Comparison of ENCODE assay signal across 8 mouse cellular contexts in genomic region chr3:109339941-109340273, GRCm38 (mm10). TPM values are rescaled to one million over a fixed set of nuclear protein-coding genes. Genes with fewer than 3 reads are reported as not detected.
A peak's percentile ranks its signal among the peaks of the same experiment; 100 is the strongest.
DNase-seq lines count a peak whose midpoint lies in the region; ATAC-seq and TF ChIP-seq lines count a peak whose summit lies in the region.

No protein-coding gene starts in this region.

- H3K27ac ChIP-seq in limb, embryonic 12.5 days: peak overlapping the region; percentile 76
- H3K27ac ChIP-seq in midbrain, embryonic 11.5 days (ENCODE audit: low read depth, low read length): peak overlapping the region; percentile 73
- no peak overlapping the region for H3K27ac ChIP-seq in small intestine, adult 2 months (ENCODE audit: insufficient read depth, low read depth, low read length)

- no peaks in the 10 kb centered on the region for H3K36me3 ChIP-seq in limb, embryonic 12.5 days
- H3K36me3 ChIP-seq in midbrain, embryonic 11.5 days (ENCODE audit: control insufficient read depth, insufficient read depth, low read length): no peaks in the 10 kb centered on the region
- H3K36me3 ChIP-seq in small intestine, adult 2 months (ENCODE audit: control insufficient read depth, insufficient read depth, low read length): no peaks in the 10 kb centered on the region

- H3K9ac ChIP-seq in limb, embryonic 12.5 days (replicated peaks): peak overlapping the region; percentile 69; the same call in 1 of the 2 replicates
- peak overlapping the region; percentile 74 for H3K9ac ChIP-seq in midbrain, embryonic 11.5 days (ENCODE audit: low read length)

- under 1% methylated on average over 9 of the region's 9 CpGs for WGBS in limb, embryonic 12.5 days
- WGBS in midbrain, embryonic 11.5 days: 1% methylated on average over 9 of the region's 9 CpGs
- 3% methylated on average over 9 of the region's 9 CpGs for WGBS in small intestine, adult 2 months

- TF ChIP-seq CTCF in small intestine, adult 2 months (IDR thresholded peaks at IDR 0.05; ENCODE audit: extremely low read depth, insufficient read length, insufficient replicate concordance, low read depth, low read length): no peak

- 0 out of 2 replicates have a peak, but pooled peaks have one; percentile 18 for ATAC-seq in limb, embryonic 12.5 days (ENCODE audit: insufficient number of reproducible peaks, insufficient read depth, low FRiP score, low TSS enrichment, low read depth)
- no peak; the same call in none of the 2 replicates for ATAC-seq in midbrain, embryonic 11.5 days (ENCODE audit: low FRiP score)

- peak; percentile 19 to 46 for DNase-seq in spleen, adult 18-20 months
- no peak for DNase-seq in spleen, adult 12 weeks (ENCODE audit: low spot score)
- DNase-seq in embryo, embryonic 10 days (ENCODE audit: low spot score): peak; percentile 82
- DNase-seq in gastrocnemius, postnatal 25 days: peak; percentile 34
- DNase-seq in induced T-regulatory cell, adult 2 months (ENCODE audit: low read depth): peak; percentile 86
- DNase-seq in midbrain, embryonic 11.5 days (ENCODE audit: low spot score, missing footprints): peak; percentile 96

- peak overlapping the region; percentile 86 for H3K4me2 ChIP-seq in limb, embryonic 12.5 days
- H3K4me2 ChIP-seq in midbrain, embryonic 11.5 days: peak overlapping the region; percentile 77

- TF ChIP-seq POLR2A in small intestine, adult 2 months (IDR thresholded peaks at IDR 0.05; ENCODE audit: low read depth, low read length): no peak

- H3K4me1 ChIP-seq in limb, embryonic 12.5 days (replicated peaks): peaks cover 11% of the 10 kb centered on the region; the same call in 1 of the 2 replicates
- 0 out of 2 replicates have a peak, but pooled peaks cover 2% of the 10 kb centered on the region for H3K4me1 ChIP-seq in midbrain, embryonic 11.5 days (ENCODE audit: control insufficient read depth, insufficient read depth, low read length)
- H3K4me1 ChIP-seq in small intestine, adult 2 months (ENCODE audit: control insufficient read depth, insufficient read depth, insufficient read length, low read length): no peaks in the 10 kb centered on the region; the same call in 1 of the 2 replicates

- no peaks in the 10 kb centered on the region for H3K9me3 ChIP-seq in limb, embryonic 12.5 days
- H3K9me3 ChIP-seq in midbrain, embryonic 11.5 days (ENCODE audit: control insufficient read depth, low read length): no peaks in the 10 kb centered on the region

- peak overlapping the region; percentile 78 for H3K4me3 ChIP-seq in limb, embryonic 12.5 days (replicated peaks)
- peak overlapping the region; percentile 68 for H3K4me3 ChIP-seq in midbrain, embryonic 11.5 days (ENCODE audit: low read depth, low read length)
- peak overlapping the region; percentile 60 for H3K4me3 ChIP-seq in small intestine, adult 2 months (ENCODE audit: low read depth, low read length)

- H3K27me3 ChIP-seq in limb, embryonic 12.5 days: peaks cover 15% of the 10 kb centered on the region
- 0 out of 2 replicates have a peak, but pooled peaks cover 2% of the 10 kb centered on the region for H3K27me3 ChIP-seq in midbrain, embryonic 11.5 days (ENCODE audit: control insufficient read depth, insufficient read depth, low read length)
- peaks cover 17% of the 10 kb centered on the region for H3K27me3 ChIP-seq in small intestine, adult 2 months (ENCODE audit: control insufficient read depth, insufficient read depth, low read length)

RNA-seq across cellular contexts. Expression of gene Vav3, which starts 0.5 kb away (rescaled TPM):
- total RNA-seq in gastrocnemius, postnatal 25 days (2021): 1 to 10 TPM; 2.2 to 3.7 TPM
- 6.1 and 6.4 TPM in 2 replicates for polyA plus RNA-seq in limb, embryonic 12.5 days (2016; fragmentation: Nextera tagmentation; extraction: Ambion mirVana)
- 18.4 and 18.6 TPM in 2 replicates for polyA plus RNA-seq in midbrain, embryonic 11.5 days (2014; fragmentation: Nextera tagmentation; extraction: Ambion mirVana)
- polyA plus RNA-seq in small intestine, adult 2 months (2012; rRNA removed): 0.34 and 0.36 TPM in 2 replicates
